Comparison of ENCODE assay signal across 8 mouse cellular contexts in genomic region chr8:84730541-84731370, GRCm38 (mm10). TPM values are rescaled to one million over a fixed set of nuclear protein-coding genes. Genes with fewer than 3 reads are reported as not detected.
DNase-seq lines count a peak whose midpoint lies in the region; ATAC-seq and TF ChIP-seq lines count a peak whose summit lies in the region.

No protein-coding gene starts in this region.

- intact Hi-C loops in heart, postnatal 25 days (cut with DNase I) = no loop called here

- peak; percentile 53 for DNase-seq in lung, postnatal 10 days
- DNase-seq in lung, postnatal 14 days = no peak
- DNase-seq in heart, postnatal 25 days (ENCODE audit: low spot score) = peak; percentile 76
- peak; percentile 57 for DNase-seq in lung, postnatal 36 days
- no peak for DNase-seq in adipocyte (ENCODE audit: low spot score)
- DNase-seq in adrenal gland, adult 8-10 months = no peak

- no peak for TF ChIP-seq CTCF in testis, adult 2 months (IDR thresholded peaks at IDR 0.05; ENCODE audit: control insufficient read depth, insufficient read depth, insufficient replicate concordance, low read depth, low read length)

- H3K4me1 ChIP-seq in testis, adult 2 months (ENCODE audit: control insufficient read depth, insufficient read depth, low read length) = peaks cover 10% of the 10 kb centered on the region

- peak; percentile 73 for ATAC-seq in erythroblast, adult 5-6 weeks (replicated peaks; ENCODE audit: low FRiP score, poor library complexity, severe bottlenecking)

- peak overlapping the region; percentile 24; the same call in 1 of the 2 replicates for H3K27ac ChIP-seq in testis, adult 2 months (ENCODE audit: control insufficient read depth, insufficient read depth, low read depth, low read length)

- no peaks in the 10 kb centered on the region for H3K27me3 ChIP-seq in testis, adult 2 months (ENCODE audit: control insufficient read depth, insufficient read depth, low read length)

- peak overlapping the region; percentile 59 for H3K4me3 ChIP-seq in testis, adult 2 months (ENCODE audit: control insufficient read depth, low read depth, low read length)

- no peak for TF ChIP-seq POLR2A in testis, adult 2 months (IDR thresholded peaks at IDR 0.05; ENCODE audit: control insufficient read depth, low read depth, low read length)

- no peaks in the 10 kb centered on the region for H3K36me3 ChIP-seq in testis, adult 2 months (ENCODE audit: control insufficient read depth, insufficient read depth, low read length)

RNA-seq across cellular contexts. Expression of gene G430095P16Rik, which starts 7.9 kb away (rescaled TPM):
- total RNA-seq in erythroblast, adult 5-6 weeks (2015; ENCODE audit: low replicate concordance) = 7.9 and 18.1 TPM in 2 replicates
- 3.6 and 12.9 TPM in 2 replicates for total RNA-seq in erythroblast, adult 5-6 weeks (2017; ENCODE audit: low replicate concordance)
- under 1 TPM in 1 of 2 experiments, not detected in 1; 0.39 TPM for total RNA-seq in heart, postnatal 25 days (2021)
- polyA plus RNA-seq in testis, adult 2 months (2012; rRNA removed) = 0.32 TPM in 2 replicates
- under 1 TPM in 2 of 4 experiments, not detected in 2; 0.52 to 0.73 TPM for total RNA-seq in adrenal gland, adult 8-10 months (2022)

RNA-seq across cellular contexts. Expression of gene Lyl1, which starts 29.5 kb away (rescaled TPM):
- total RNA-seq in erythroblast, adult 5-6 weeks (2015; ENCODE audit: low replicate concordance) = 37.4 and 40.3 TPM in 2 replicates
- total RNA-seq in erythroblast, adult 5-6 weeks (2017; ENCODE audit: low replicate concordance) = 43.1 and 44.2 TPM in 2 replicates
- 1 to 10 TPM; 4.2 to 4.5 TPM for total RNA-seq in heart, postnatal 25 days (2021)
- polyA plus RNA-seq in testis, adult 2 months (2012; rRNA removed) = 0.93 and 1.2 TPM in 2 replicates
- total RNA-seq in adrenal gland, adult 8-10 months (2022) = 1 to 10 TPM; 3.1 to 5.6 (median 4.2) TPM

RNA-seq across cellular contexts. Expression of gene Nacc1, which starts 43.1 kb away (rescaled TPM):
- 12.7 and 19.9 TPM in 2 replicates for total RNA-seq in erythroblast, adult 5-6 weeks (2015; ENCODE audit: low replicate concordance)
- total RNA-seq in erythroblast, adult 5-6 weeks (2017; ENCODE audit: low replicate concordance) = 8.2 and 13.1 TPM in 2 replicates
- total RNA-seq in heart, postnatal 25 days (2021) = 10 to 100 TPM; 32.0 to 32.6 TPM
- 27.5 and 28.2 TPM in 2 replicates for polyA plus RNA-seq in testis, adult 2 months (2012; rRNA removed)
- 10 to 100 TPM; 81.0 to 86.9 (median 83.7) TPM for total RNA-seq in adrenal gland, adult 8-10 months (2022)

RNA-seq across cellular contexts. Expression of gene Trmt1, which starts 44.6 kb away (rescaled TPM):
- 9.8 and 16.9 TPM in 2 replicates for total RNA-seq in erythroblast, adult 5-6 weeks (2015; ENCODE audit: low replicate concordance)
- 18.3 and 21.5 TPM in 2 replicates for total RNA-seq in erythroblast, adult 5-6 weeks (2017; ENCODE audit: low replicate concordance)
- 10 to 100 TPM; 32.6 to 37.6 TPM for total RNA-seq in heart, postnatal 25 days (2021)
- polyA plus RNA-seq in testis, adult 2 months (2012; rRNA removed) = 131 and 161 TPM in 2 replicates
- 100 to 1,000 TPM in 2 of 4 experiments, 10 to 100 TPM in 2; 75.4 to 109 (median 88.5) TPM for total RNA-seq in adrenal gland, adult 8-10 months (2022)

Comparison
In these comparisons a context has a peak if more than half of its experiments do, and no peak if none do; other contexts are left out.
1. DNase-seq: peak in lung, postnatal 10 days (single experiment), heart, postnatal 25 days (single experiment) and lung, postnatal 36 days (single experiment); none in lung, postnatal 14 days (single experiment), adipocyte (single experiment) and adrenal gland, adult 8-10 months (single experiment).
2. RNA of gene Lyl1, which starts 29.5 kb away (total RNA-seq): 37.4 to 44.2 TPM in erythroblast, adult 5-6 weeks; 3.1 to 5.6 TPM in adrenal gland, adult 8-10 months and 4.2 to 4.5 TPM in heart, postnatal 25 days; every median in the first group is over 4 times any median in the second.